Mouse (Mus musculus) CH12F3 (cell line): ENCODE data around the gene Plcz1.

Experiments used
- in situ Hi-C: fragments of 300-500 bp; cut with MboI; formaldehyde crosslinking; loops from 2 replicates; pipeline ENCODE4 v1.14.3; 2020; ENCODE audit warnings: low sequenced_read_pairs

Plcz1 gene

DNA sequence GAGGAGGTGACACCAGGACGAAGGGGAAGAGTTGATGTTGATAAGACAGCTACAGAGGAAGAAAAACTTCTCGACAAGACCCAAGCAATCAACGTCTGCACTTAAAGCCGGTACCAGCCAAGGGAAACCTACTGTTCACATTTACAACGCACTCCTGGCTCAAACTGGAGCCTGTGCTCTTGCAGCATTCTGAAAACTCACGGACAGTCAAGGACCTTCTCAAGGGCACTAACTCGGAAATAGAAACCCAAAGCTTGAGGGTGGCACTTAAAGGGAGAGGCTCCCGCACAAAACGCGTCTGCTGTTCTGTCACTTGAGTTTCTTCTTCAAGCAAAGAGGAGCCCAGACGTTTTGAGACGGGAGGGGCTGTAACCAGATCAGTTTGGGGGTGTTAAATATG is 87.7 kb downstream of the Plcz1 start:
- in situ Hi-C loops, result no loop called here

- in situ Hi-C loops, result no loop called here
These were observed 94.0 kb downstream of the Plcz1 start for GRCm38 (mm10) chr6:139947106-139947879.
